12 mouse cellular contexts compared by ENCODE assay signal in the genomic region with DNA sequence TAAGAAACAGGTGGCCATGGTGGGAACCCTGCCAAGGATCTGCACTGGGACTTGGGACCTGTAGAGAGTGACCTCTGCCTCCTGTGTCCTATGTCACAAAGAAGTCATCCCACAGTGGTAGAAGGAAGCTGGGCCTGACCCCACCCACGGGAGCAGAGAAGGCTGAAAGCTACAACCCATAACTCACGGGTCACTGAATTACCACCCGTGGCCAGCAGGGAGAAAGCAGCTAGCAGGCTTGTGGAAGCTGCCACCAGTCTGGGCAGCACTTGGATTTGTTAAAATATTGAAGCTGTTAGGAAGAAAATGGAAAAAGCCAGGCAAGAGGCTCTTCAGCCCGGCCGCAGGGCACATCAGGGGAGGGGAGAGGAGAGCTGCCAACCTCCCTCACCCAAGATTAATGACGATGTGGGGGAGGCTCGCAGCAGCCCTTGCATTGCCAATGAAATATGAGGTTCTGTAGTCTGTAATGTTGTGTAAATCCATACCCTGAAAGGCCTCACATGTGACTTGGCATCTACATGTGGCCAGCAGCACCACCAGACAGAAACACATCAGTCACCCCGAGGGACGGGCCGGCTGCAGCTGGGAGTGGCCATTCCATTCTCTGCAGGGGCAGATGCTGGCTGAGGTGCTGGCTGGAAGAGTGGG.
A peak's percentile ranks its signal among the peaks of the same experiment; 100 is the strongest.
DNase-seq lines count a peak whose midpoint lies in the region; ATAC-seq lines count a peak whose summit lies in the region.
"Had no signal": no experiment of that assay in that cellular context is flagged by ENCODE, and none has a peak within 500 bp of the region (broad histone marks: within the 10 kb centered on the region; RNA-seq: fewer than 3 reads in every experiment).

No protein-coding gene starts in this region.

- no peak overlapping the region for H3K27ac ChIP-seq in lung, embryonic 16.5 days (ENCODE audit: low read length)
- peak overlapping the region; percentile 6; the same call in 1 of the 2 replicates for H3K27ac ChIP-seq in kidney, embryonic 15.5 days
- peak overlapping the region; percentile 73 for H3K27ac ChIP-seq in neural tube, embryonic 13.5 days (replicated peaks)
- H3K27ac ChIP-seq in forebrain, embryonic 11.5 days (ENCODE audit: low read depth, low read length): no peak overlapping the region
- H3K27ac ChIP-seq: embryonic facial prominence, embryonic 12.5 days had no signal

- intact Hi-C loops in heart, postnatal 10 days (cut with DNase I): no loop called here

- no peak overlapping the region for H3K4me2 ChIP-seq in lung, embryonic 16.5 days (ENCODE audit: low read depth, low read length)
- H3K4me2 ChIP-seq in kidney, embryonic 15.5 days: no peak overlapping the region
- H3K4me2 ChIP-seq in neural tube, embryonic 13.5 days: no peak overlapping the region
- no peak overlapping the region for H3K4me2 ChIP-seq in forebrain, embryonic 11.5 days (ENCODE audit: low read depth, low read length, severe bottlenecking)
- H3K4me2 ChIP-seq: embryonic facial prominence, embryonic 12.5 days; heart, embryonic 12.5 days had no signal

- H3K4me3 ChIP-seq in lung, embryonic 16.5 days (ENCODE audit: low read length): no peak overlapping the region
- no peak overlapping the region for H3K4me3 ChIP-seq in kidney, embryonic 15.5 days (replicated peaks)
- no peak overlapping the region for H3K4me3 ChIP-seq in neural tube, embryonic 13.5 days
- H3K4me3 ChIP-seq in forebrain, embryonic 11.5 days (ENCODE audit: low read depth, low read length): no peak overlapping the region
- H3K4me3 ChIP-seq: embryonic facial prominence, embryonic 12.5 days; heart, embryonic 12.5 days; myocyte had no signal

- no peaks in the 10 kb centered on the region for H3K36me3 ChIP-seq in lung, embryonic 16.5 days (ENCODE audit: control insufficient read depth, insufficient read depth, low read length)
- H3K36me3 ChIP-seq in kidney, embryonic 15.5 days: no peaks in the 10 kb centered on the region
- H3K36me3 ChIP-seq in neural tube, embryonic 13.5 days: no peaks in the 10 kb centered on the region
- H3K36me3 ChIP-seq in forebrain, embryonic 11.5 days (ENCODE audit: control insufficient read depth, insufficient read depth, low read length): no peaks in the 10 kb centered on the region
- H3K36me3 ChIP-seq: embryonic facial prominence, embryonic 12.5 days; heart, embryonic 12.5 days had no signal

- no peaks in the 10 kb centered on the region for H3K4me1 ChIP-seq in lung, embryonic 16.5 days (replicated peaks; ENCODE audit: control insufficient read depth, insufficient read depth, low read length)
- peaks cover 30% of the 10 kb centered on the region for H3K4me1 ChIP-seq in kidney, embryonic 15.5 days
- H3K4me1 ChIP-seq in neural tube, embryonic 13.5 days (replicated peaks): peaks cover 28% of the 10 kb centered on the region
- H3K4me1 ChIP-seq in forebrain, embryonic 11.5 days (replicated peaks; ENCODE audit: control insufficient read depth, insufficient read depth, low read length): no peaks in the 10 kb centered on the region
- H3K4me1 ChIP-seq: embryonic facial prominence, embryonic 12.5 days; heart, embryonic 12.5 days had no signal

- no peak overlapping the region for H3K9ac ChIP-seq in lung, embryonic 16.5 days (ENCODE audit: low read length)
- no peak overlapping the region for H3K9ac ChIP-seq in kidney, embryonic 15.5 days
- H3K9ac ChIP-seq in neural tube, embryonic 13.5 days: no peak overlapping the region
- no peak overlapping the region for H3K9ac ChIP-seq in forebrain, embryonic 11.5 days (ENCODE audit: low read length)
- H3K9ac ChIP-seq: embryonic facial prominence, embryonic 12.5 days; heart, embryonic 12.5 days had no signal

- H3K9me3 ChIP-seq in lung, embryonic 16.5 days (ENCODE audit: control insufficient read depth, low read length): no peaks in the 10 kb centered on the region
- no peaks in the 10 kb centered on the region for H3K9me3 ChIP-seq in kidney, embryonic 15.5 days (replicated peaks)
- no peaks in the 10 kb centered on the region for H3K9me3 ChIP-seq in neural tube, embryonic 13.5 days
- no peaks in the 10 kb centered on the region for H3K9me3 ChIP-seq in forebrain, embryonic 11.5 days (ENCODE audit: control insufficient read depth, low read length)
- H3K9me3 ChIP-seq: embryonic facial prominence, embryonic 12.5 days; heart, embryonic 12.5 days had no signal

- 26% methylated on average over 10 of the region's 10 CpGs for WGBS in lung, embryonic 16.5 days
- 16% methylated on average over 10 of the region's 10 CpGs for WGBS in kidney, embryonic 15.5 days
- 26% methylated on average over 10 of the region's 10 CpGs for WGBS in neural tube, embryonic 13.5 days
- 74% methylated on average over 10 of the region's 10 CpGs for whole genome bisulfite sequencing in forebrain, embryonic 11.5 days

- no peaks in the 10 kb centered on the region for H3K27me3 ChIP-seq in lung, embryonic 16.5 days (ENCODE audit: control insufficient read depth, insufficient read depth, low read depth, low read length)
- H3K27me3 ChIP-seq in kidney, embryonic 15.5 days: peaks cover 7% of the 10 kb centered on the region; the same call in 1 of the 2 replicates
- H3K27me3 ChIP-seq in neural tube, embryonic 13.5 days: no peaks in the 10 kb centered on the region
- H3K27me3 ChIP-seq in forebrain, embryonic 11.5 days (ENCODE audit: control insufficient read depth, insufficient read depth, low read length): no peaks in the 10 kb centered on the region

- no peak for DNase-seq in lung, postnatal 14 days
- DNase-seq in fat pad, adult 2 months (ENCODE audit: extremely low read depth, low read depth, low spot score): peak; percentile 8
- no peak for DNase-seq in frontal cortex, postnatal 14 days (ENCODE audit: low spot score in 2 of 2)
- no peak for DNase-seq in forebrain, embryonic 11.5 days (ENCODE audit: low spot score)
- DNase-seq in heart, postnatal 10 days: no peak
- DNase-seq: thymus, postnatal 14 days had no signal

- peak; percentile 38; the same call in 1 of the 2 replicates for ATAC-seq in lung, embryonic 16.5 days (ENCODE audit: low read depth)
- ATAC-seq in kidney, embryonic 15.5 days (replicated peaks; ENCODE audit: low FRiP score): peak; percentile 46
- ATAC-seq in neural tube, embryonic 13.5 days (ENCODE audit: low read depth): peak; percentile 38
- ATAC-seq in forebrain, embryonic 11.5 days (replicated peaks; ENCODE audit: low FRiP score): no peak

Comparison
In these comparisons a context has a peak if more than half of its experiments do, and no peak if none do; other contexts are left out.
1. H3K27ac ChIP-seq: peak in kidney, embryonic 15.5 days (single experiment) and neural tube, embryonic 13.5 days (single experiment); none in lung, embryonic 16.5 days (single experiment) and forebrain, embryonic 11.5 days (single experiment).